Mouse (Mus musculus) midbrain, embryonic 13.5 days (tissue): ENCODE measurements around the gene Commd1. TPM values are rescaled to one million over a fixed set of nuclear protein-coding genes. Genes with fewer than 3 reads are reported as not detected.

ENCODE experiments used
- ATAC-seq: fragments of 200-750 bp; cut with Nextera tagmentation; 2 replicates; pipeline ENCODE4 v1.8.0; 2017; ENCODE audit warnings: mild to moderate bottlenecking, moderate TSS enrichment, moderate library complexity
- H3K27ac ChIP-seq: fragments of 300-500 bp; sonication (generic); 2 replicates; pipeline ENCODE4 v1.5.1; 2015; ENCODE audit warnings: inconsistent platforms, mild to moderate bottlenecking, moderate library complexity
- H3K27me3 ChIP-seq: fragments of 300-500 bp; sonication (generic); 2 replicates; pipeline ENCODE4 v1.6.1; 2015; ENCODE audit warnings: mild to moderate bottlenecking, inconsistent platforms
- H3K36me3 ChIP-seq: fragments of 300-500 bp; sonication (generic); 2 replicates; pipeline ENCODE4 v1.6.1; 2015; ENCODE audit warnings: mild to moderate bottlenecking, inconsistent platforms
- H3K4me1 ChIP-seq: fragments of 300-500 bp; sonication (generic); replicated peaks from 2 replicates; pipeline ENCODE4 v1.6.1; 2015; ENCODE audit warnings: inconsistent platforms
- H3K4me2 ChIP-seq: fragments of 300-500 bp; sonication (generic); replicated peaks from 2 replicates; pipeline ENCODE4 v1.6.1; 2015; ENCODE audit warnings: moderate library complexity, mild to moderate bottlenecking, inconsistent platforms
- H3K4me3 ChIP-seq: fragments of 300-500 bp; sonication (generic); replicated peaks from 2 replicates; pipeline ENCODE4 v1.5.1; 2015; ENCODE audit warnings: mild to moderate bottlenecking, inconsistent platforms
- H3K9ac ChIP-seq: fragments of 300-500 bp; sonication (generic); replicated peaks from 2 replicates; pipeline ENCODE4 v1.6.1; 2015; ENCODE audit warnings: mild to moderate bottlenecking, inconsistent platforms
- H3K9me3 ChIP-seq: fragments of 300-500 bp; sonication (generic); 2 replicates; pipeline ENCODE4 v1.6.1; 2016; ENCODE audit warnings: mild to moderate bottlenecking, inconsistent platforms
- WGBS: fragments of 180-500 bp; shearing (Covaris S2); methylation state at CpG from one replicate; pipeline ENCODE4 v1.1.7; 2015; 5-methylcytosine and 5-hydroxymethylcytosine counted together
- polyA plus RNA-seq: library from polyadenylated mRNA; unstranded; fragments of >200 nt; fragmentation: Nextera tagmentation; extraction: Ambion mirVana; gene quantifications from 2 replicates; pipeline ENCODE4 v1.2.1, GENCODE M21; 2015

Commd1 gene
- polyA plus RNA-seq, 1 experiment from 2014 or later: 307 TPM

DNA sequence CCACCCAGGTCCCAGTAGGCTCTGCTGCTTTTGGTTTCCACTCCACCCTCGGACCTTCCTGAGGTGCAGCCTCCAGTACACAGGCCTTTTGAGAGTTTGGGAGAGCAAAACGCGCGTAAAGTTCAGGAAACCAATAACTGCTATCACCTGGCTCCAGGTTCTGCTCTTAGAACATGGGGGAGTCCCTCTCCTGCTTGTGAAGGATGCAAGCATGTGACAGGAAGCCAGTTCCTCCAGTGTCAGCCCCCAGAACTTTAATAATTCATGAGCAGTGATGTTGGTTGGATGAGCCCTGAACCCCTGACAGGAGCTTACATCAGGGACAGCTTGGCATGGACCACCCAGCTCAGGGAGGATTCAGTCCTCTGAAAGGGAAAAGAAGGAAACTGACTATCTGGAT, 102.5 kb downstream of the Commd1 start:
- Histone ChIP-seq H3K36me3 (no peaks in the 10 kb centered on the region), H3K4me3 (no peak overlapping the region), H3K27me3 (no peaks in the 10 kb centered on the region), H3K9me3 (no peaks in the 10 kb centered on the region), H3K27ac (no peak overlapping the region), H3K4me1 (peaks cover 15% of the 10 kb centered on the region), H3K9ac (no peak overlapping the region), H3K4me2 (no peak overlapping the region)
- 94% methylated on average over 4 of the region's 4 CpGs for WGBS
- no peak for ATAC-seq

DNA sequence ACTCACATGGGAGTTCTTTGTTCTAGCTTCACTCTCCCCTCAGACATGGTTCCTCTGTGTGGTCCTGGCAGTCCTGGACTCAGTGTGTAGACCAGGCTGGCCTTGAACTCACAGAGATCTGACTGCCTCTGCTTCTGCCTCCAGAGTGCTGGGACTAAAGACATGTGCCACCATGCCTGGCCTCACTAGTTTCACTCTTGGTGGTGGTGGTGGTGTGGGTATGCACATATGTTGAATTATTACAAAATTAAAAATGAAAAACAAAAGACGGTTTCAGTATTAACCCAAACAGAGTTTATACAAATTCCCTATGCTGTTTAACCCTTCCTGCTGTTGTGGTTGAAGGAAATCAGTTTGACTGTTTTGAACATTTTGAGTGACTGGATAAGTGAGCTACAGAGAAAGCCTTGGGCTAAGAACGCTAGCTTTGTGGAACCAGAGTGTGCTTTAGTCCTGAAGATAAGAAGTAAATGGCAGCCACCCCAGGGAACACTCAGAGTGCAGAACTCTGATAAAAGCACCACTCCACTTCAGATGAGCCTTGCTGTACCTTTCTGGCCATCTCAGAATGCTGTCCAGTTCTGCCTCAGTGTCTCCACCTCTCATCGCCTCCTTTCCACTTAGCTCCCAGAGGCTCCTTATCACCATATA, 105.4 kb downstream of the Commd1 start:
- no peaks in the 10 kb centered on the region for H3K36me3 ChIP-seq
- no peak overlapping the region for H3K4me2 ChIP-seq
- 90% methylated on average over 3 of the region's 3 CpGs for WGBS
- H3K27me3 ChIP-seq: no peaks in the 10 kb centered on the region
- H3K9me3 ChIP-seq: no peaks in the 10 kb centered on the region
- H3K27ac ChIP-seq: no peak overlapping the region
- H3K4me1 ChIP-seq: peaks cover 33% of the 10 kb centered on the region
- no peak overlapping the region for H3K9ac ChIP-seq
- H3K4me3 ChIP-seq: no peak overlapping the region
- ATAC-seq: no peak

DNA sequence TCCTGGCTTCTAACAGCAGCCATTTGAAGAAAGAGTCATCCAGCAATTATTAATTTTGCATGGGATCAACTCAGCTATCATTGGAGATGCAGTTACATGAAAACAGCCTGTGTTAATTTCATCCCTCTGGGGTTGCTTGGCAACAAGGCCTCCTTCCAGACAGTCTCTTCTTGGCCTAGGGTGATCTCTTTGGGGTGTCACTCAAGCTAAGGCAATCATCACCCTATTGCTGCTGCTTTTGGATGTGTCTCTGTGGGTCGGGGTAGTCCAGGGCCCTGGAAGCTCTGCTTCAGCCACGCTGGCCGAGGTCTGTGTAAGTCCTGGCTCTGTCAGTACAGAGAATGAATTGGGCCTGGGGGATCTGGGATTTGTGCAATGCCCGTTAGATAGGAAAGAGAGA, 106.9 kb downstream of the Commd1 start:
- peaks cover 33% of the 10 kb centered on the region for H3K4me1 ChIP-seq
- H3K36me3 ChIP-seq: no peaks in the 10 kb centered on the region
- no peaks in the 10 kb centered on the region for H3K27me3 ChIP-seq
- ATAC-seq: peak; percentile 87
- no peaks in the 10 kb centered on the region for H3K9me3 ChIP-seq
- H3K9ac ChIP-seq: no peak overlapping the region
- no peak overlapping the region for H3K4me3 ChIP-seq
- H3K27ac ChIP-seq: peak overlapping the region; percentile 79
- H3K4me2 ChIP-seq: no peak overlapping the region
- 53% methylated on average over 4 of the region's 4 CpGs for WGBS

DNA sequence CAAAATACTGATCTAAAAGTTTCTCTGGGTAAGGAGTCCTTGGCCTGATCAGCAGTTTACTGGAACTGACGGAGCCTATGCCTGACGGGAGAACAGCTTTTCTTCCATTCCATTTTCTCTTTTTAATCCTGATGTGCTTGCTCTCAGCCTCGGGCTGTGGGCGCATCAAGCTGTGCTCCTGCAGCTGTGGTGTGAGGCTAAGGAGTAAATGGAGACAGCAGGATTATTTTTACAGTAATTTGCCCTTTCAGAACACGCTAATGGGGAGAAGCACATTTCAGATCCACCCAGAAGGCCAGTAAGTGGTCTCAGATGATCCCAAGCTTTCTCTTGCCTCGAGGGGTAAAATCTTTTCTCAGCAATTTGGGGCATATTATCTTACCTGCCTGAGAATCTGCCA, 107.4 kb downstream of the Commd1 start:
- H3K9me3 ChIP-seq: no peaks in the 10 kb centered on the region
- 53% methylated on average over 6 of the region's 6 CpGs for whole genome bisulfite sequencing
- peak overlapping the region; percentile 79 for H3K27ac ChIP-seq
- H3K4me3 ChIP-seq: no peak overlapping the region
- ATAC-seq: peak; percentile 73
- H3K9ac ChIP-seq: no peak overlapping the region
- peaks cover 33% of the 10 kb centered on the region for H3K4me1 ChIP-seq
- H3K36me3 ChIP-seq: no peaks in the 10 kb centered on the region
- no peaks in the 10 kb centered on the region for H3K27me3 ChIP-seq
- H3K4me2 ChIP-seq: no peak overlapping the region

DNA sequence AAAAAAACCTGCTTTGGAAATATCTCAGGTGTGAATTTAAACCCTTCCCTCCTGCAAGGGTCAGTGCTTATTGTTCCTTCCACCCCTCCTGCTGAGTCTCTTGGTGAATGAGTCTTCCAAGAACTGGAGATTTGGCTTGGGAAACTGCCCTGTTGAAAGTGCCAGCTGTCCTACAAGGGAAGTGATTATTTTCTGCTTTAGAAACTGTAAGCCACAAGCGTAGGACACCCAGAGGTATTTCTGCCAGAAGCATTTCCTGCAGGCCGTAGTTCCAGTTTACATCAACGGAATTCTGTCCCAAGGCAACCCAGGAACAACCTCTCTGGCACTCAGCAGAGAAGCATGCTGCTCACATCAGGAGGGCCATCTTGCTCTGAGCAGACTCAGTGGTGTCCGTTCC, 108.8 kb downstream of the Commd1 start:
- no peak for ATAC-seq
- Histone ChIP-seq H3K9me3 (no peaks in the 10 kb centered on the region), H3K4me1 (peaks cover 33% of the 10 kb centered on the region), H3K36me3 (no peaks in the 10 kb centered on the region), H3K4me2 (no peak overlapping the region), H3K27me3 (no peaks in the 10 kb centered on the region), H3K27ac (no peak overlapping the region), H3K9ac (no peak overlapping the region), H3K4me3 (no peak overlapping the region)
- WGBS: 61% methylated on average over 4 of the region's 4 CpGs

DNA sequence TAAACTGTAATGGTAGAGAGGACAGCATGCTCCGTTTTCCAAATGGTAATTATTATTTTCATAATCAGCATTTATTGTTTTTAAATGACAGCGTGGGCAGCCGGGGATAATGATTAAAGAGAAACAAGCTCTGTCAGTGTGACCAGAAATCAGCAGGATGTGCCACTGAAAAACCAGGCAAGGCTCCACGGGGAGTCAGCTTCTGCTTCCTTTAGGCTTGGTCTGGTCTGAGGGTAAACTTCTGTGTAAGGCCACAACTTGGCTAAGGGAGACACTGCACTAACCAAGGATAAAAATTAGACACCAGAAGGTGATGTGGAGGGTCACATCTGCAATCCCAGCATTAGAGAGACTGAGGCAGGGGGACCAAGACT, 109.9 kb downstream of the Commd1 start:
- Histone ChIP-seq H3K9ac (no peak overlapping the region), H3K9me3 (no peaks in the 10 kb centered on the region), H3K27me3 (no peaks in the 10 kb centered on the region), H3K4me2 (no peak overlapping the region), H3K36me3 (no peaks in the 10 kb centered on the region), H3K4me1 (peaks cover 33% of the 10 kb centered on the region), H3K27ac (no peak overlapping the region), H3K4me3 (no peak overlapping the region)
- WGBS: 68% methylated on average over 4 of the region's 4 CpGs
- ATAC-seq: no peak

DNA sequence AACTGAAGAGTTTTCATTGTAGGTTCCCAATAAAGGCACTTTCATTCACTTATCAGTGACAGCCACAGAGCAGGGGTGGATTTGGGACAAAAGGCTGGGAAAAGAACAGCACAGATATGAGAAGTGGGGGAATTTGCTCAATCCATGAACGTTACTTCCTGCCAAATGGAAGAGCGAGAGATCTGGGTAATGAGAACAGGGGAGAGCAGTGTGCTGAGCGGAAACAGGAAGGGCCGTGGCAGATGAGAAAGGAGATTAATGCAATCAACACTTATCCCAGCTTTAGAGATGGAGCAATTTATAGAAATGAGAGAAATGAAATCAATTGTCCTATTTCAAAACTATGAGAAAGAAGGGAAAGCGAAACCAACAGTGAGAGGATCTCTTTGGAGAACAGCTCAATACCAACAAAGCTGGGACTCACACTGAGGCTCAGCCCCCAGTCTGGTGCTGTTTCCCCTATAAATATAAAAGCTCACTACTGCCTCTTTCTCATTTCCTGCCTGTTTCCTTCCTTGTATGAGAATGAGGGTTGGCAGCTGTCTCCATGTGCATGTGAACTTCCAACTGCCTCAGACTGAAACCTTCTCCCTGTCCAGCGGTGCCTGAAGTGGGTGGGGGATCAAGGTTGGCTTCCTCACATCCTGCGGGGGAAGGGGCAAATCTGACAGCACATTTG, 110.4 kb downstream of the Commd1 start:
- WGBS: 74% methylated on average over 7 of the region's 7 CpGs

DNA sequence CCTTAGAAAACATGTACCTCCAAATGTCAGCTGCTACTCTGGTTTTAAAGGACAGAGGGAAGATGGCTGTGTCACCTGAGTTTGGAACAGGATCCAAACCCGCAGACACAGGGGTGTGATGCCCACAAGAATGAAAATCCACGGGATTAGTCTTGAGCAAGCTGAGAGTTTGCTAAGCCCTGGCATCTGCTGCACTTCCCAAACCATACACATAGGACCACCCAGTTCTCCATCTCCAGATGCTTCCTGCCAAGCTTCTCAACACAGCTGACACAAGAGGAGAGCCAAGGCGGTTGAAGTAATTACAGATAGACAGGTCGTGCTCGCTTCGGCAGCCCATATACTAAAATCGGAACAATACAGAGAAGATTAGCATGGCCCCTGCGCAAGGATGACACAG, 113.6 kb downstream of the Commd1 start:
- no peak for ATAC-seq
- Histone ChIP-seq H3K4me2 (no peak overlapping the region), H3K4me3 (no peak overlapping the region), H3K4me1 (peaks cover 14% of the 10 kb centered on the region; the same call in 1 of the 2 replicates), H3K9ac (no peak overlapping the region), H3K9me3 (no peaks in the 10 kb centered on the region), H3K27me3 (peaks cover 7% of the 10 kb centered on the region), H3K36me3 (no peaks in the 10 kb centered on the region), H3K27ac (no peak overlapping the region)
- 90% methylated on average over 8 of the region's 8 CpGs for WGBS

More for the DNA sequence above, 110.4 kb downstream of the Commd1 start:
- Histone ChIP-seq H3K9me3 (no peaks in the 10 kb centered on the region), H3K4me2 (no peak overlapping the region), H3K4me3 (no peak overlapping the region), H3K4me1 (peaks cover 33% of the 10 kb centered on the region), H3K27ac (no peak overlapping the region), H3K9ac (no peak overlapping the region), H3K36me3 (no peaks in the 10 kb centered on the region), H3K27me3 (no peaks in the 10 kb centered on the region)
- ATAC-seq: no peak

DNA sequence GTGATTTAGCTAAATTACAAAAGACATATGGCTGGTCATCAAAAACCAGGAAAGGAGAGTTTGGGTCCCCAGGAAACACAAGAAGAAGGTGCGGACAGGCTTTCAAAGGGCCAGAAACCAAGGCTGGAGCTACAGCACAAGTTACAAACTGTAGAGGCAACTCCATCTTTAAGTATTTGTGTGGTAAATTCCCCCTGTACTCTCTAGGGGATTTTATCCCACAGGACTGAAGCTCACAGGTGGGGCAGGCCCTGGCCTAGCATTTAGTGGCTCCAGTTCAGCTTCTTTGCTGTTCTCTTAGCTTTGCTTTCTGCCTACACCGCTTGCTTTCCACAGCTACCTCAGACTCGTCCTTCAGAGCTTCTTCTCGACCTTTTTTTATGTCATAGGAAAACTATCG, 114.5 kb downstream of the Commd1 start:
- Histone ChIP-seq H3K9me3 (no peaks in the 10 kb centered on the region), H3K27me3 (peaks cover 13% of the 10 kb centered on the region), H3K36me3 (no peaks in the 10 kb centered on the region), H3K27ac (no peak overlapping the region), H3K4me1 (peaks cover 7% of the 10 kb centered on the region; the same call in 1 of the 2 replicates), H3K4me3 (no peak overlapping the region), H3K9ac (no peak overlapping the region), H3K4me2 (no peak overlapping the region)
- no peak for ATAC-seq
- 90% methylated on average over 5 of the region's 5 CpGs for WGBS

DNA sequence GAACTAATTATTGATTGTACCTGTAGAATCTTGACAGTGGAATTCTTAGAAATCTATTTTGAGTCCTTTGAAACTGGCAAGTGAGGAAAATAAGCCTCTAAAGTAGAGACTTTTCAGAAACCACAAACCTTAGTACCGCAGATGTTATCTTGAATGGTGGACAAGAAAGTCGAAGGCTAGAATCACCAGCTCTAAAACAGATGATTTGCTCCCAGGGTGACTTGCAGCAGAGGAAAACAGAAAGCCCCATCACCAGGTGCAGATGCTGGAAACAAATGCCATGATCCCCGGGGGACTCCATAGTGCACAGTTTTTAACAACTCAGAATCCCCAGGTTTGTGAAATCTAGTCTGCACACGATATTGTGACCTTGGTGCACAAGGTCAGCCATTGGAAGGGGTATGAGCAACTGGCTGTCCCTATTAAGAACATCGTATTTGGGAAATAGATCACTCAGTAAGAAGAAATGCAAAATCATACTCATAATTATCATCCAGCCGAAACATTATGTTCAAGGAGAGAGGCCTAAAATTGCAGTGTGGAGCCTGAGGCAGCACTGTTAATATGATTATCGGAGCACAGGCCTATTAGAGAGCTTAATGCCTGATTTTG, 116.4 kb downstream of the Commd1 start:
- WGBS: 84% methylated on average over 7 of the region's 7 CpGs
- Histone ChIP-seq H3K4me1 (0 out of 2 replicates have a peak, but pooled peaks cover 2% of the 10 kb centered on the region), H3K4me2 (no peak overlapping the region), H3K9ac (no peak overlapping the region), H3K27me3 (peaks cover 33% of the 10 kb centered on the region), H3K27ac (no peak overlapping the region), H3K4me3 (no peak overlapping the region), H3K36me3 (no peaks in the 10 kb centered on the region), H3K9me3 (no peaks in the 10 kb centered on the region)
- ATAC-seq: no peak

DNA sequence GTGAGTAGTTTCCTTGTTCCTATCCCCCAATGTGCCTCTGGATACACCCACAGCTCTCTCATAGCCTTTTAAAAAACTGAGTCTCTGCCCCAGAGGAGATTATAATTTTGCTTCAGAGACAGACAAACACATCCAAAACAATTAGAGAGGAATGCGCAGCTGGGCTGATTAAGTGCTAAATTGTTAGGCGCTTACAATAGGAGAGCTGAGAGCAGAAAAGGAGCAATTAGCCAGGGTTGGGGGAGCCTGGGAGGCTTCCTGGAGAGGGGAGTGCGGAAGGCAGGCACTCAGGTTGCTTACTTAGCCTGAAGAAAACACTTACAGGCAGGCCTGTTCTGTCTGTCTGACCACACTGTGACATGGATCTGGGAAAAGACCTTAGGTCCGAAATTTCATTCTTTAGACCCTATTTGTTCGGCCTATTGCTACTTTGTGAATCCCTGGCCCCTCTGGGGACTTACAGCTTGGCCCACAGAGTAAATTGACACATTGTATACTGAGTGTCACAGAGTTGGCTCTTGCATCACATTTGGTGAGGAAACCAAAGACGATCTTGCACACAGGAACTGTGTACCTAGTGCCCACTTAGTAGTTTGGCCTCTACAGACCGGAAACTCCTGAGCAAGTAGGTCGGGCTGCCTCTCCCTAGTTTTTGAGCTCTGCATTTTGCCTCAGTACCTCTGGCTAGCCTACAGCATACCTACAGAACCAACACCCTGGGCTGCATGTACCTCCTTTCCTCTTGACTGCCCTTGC, 117.7 kb downstream of the Commd1 start:
- 49% methylated on average over 8 of the region's 8 CpGs for WGBS
- peaks cover 45% of the 10 kb centered on the region for H3K27me3 ChIP-seq
- no peaks in the 10 kb centered on the region for H3K9me3 ChIP-seq
- peaks cover 12% of the 10 kb centered on the region for H3K4me1 ChIP-seq
- ATAC-seq: no peak
- no peak overlapping the region for H3K27ac ChIP-seq
- no peaks in the 10 kb centered on the region for H3K36me3 ChIP-seq
- H3K4me3 ChIP-seq: no peak overlapping the region
- H3K4me2 ChIP-seq: no peak overlapping the region
- no peak overlapping the region for H3K9ac ChIP-seq

DNA sequence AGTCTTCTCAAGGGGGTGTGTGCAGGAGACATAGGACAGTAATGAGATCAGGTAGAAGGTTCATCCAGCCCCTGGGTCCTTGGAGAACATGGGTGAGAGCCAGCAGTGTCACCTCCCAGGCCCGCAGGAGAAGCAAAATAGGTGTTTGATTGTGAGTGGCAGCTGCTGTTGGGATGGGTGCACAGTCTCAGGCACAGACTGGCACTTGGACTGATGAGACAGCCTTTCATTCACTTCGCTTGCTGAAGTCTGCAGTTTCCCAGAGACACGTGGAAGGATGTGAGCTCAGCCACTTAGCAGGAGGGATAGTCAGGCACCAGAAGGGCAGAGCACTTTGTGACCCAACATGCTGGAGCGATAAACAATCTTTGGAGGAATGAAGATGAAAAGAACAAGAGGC, 118.6 kb downstream of the Commd1 start:
- no peak for ATAC-seq
- WGBS: 47% methylated on average over 4 of the region's 4 CpGs
- Histone ChIP-seq H3K27ac (no peak overlapping the region), H3K36me3 (no peaks in the 10 kb centered on the region), H3K4me2 (no peak overlapping the region), H3K27me3 (peaks cover 54% of the 10 kb centered on the region), H3K9me3 (no peaks in the 10 kb centered on the region), H3K4me3 (no peak overlapping the region), H3K9ac (no peak overlapping the region), H3K4me1 (peaks cover 19% of the 10 kb centered on the region)
